Mouse (Mus musculus): Measurements from ENCODE around the gene Alg14.

Gene Alg14

DNA sequence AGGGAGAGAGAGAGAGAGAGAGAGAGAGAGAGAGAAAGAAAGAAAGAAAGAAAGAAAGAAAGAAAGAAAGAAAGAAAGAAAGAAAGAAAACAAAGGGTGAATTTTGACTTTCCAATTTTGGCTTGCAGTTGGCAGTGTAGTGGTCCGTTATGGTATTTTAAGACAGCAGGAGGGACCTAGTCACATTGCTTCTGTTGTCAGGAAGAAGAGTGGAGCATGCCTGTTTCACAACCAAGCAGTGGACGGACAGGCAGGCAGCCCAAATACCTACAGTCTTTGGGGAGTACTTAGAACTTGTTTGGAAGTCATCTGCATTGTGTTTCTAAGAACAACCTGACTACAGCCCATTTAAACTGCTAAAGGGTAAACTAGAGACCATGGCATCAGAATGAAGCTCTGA is 47.1 kb downstream of the Alg14 start:
- DNase-seq (ENCODE audit: low spot score) = no peak

DNA sequence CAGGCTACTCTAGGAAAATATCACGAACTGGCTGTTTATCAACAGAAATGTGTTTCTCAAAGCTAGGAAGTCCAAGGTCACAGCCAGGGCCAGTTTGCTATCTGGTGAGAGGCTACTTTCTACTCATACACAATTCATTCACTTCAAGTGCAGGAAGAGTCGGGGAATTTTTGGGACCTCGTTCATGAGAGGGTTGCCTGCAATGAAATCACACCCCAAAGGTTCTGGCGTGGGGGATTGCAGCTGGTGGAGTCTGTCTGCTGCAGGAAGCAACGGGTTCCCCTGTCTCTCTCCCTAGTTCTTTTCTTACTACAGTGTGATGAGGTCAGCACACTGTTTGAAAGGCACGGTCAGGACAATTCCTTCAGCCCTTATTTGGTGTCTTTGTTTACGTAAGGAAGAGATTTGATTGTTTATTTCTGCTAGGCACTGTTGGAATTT is 48.8 kb downstream of the Alg14 start:
- no peak for DNase-seq (ENCODE audit: low spot score)

GRCm38 (mm10) chr3:121343224-121343623 is 51.7 kb downstream of the Alg14 start:
- no peak for DNase-seq (ENCODE audit: low spot score)

DNA sequence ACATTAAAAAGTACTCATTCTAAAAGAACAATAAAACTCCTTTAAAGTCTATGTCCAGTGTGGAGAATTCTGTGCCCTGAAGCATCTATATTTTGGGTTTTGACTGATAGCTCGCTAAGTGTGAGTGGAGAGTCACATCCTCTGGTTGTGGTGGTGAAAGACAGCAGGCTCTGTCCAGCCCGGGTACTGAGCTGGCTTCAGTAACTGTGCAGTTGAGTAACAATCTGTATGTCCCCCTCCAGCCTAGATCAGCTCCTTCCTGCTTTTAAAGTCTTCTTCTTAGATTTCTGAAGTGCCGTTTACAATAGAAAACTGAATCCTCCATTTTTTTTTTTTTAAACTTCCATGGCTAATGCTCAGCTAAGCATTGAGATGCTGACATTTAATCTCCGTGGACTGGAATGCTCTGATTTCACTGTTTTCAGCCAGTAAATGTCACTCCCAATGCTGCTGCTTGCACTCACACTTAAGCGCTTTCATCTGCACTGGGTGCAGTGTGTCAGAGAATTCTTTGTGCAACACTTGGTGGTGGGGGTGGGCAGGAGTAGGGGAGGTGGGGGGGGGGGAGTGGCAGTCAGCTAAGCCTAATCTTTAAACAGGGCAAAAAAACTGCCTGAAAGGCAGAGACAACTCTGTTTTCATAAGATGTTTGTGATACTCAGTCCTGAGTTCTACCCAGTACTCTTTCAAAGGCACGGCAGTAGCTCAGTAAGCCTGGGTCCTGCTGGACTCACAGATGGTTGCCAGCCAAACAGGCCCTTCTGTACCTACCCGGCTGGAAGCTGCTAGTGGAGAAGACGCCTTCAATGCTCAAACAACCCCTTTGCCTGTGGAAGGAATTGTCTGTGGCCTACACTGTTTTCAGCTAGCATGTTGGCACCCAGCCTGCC is 52.7 kb downstream of the Alg14 start:
- DNase-seq (ENCODE audit: low spot score) = no peak

GRCm38 (mm10) chr3:121344951-121345642 is 53.5 kb downstream of the Alg14 start:
- no peak for DNase-seq (ENCODE audit: low spot score)

- DNase-seq (ENCODE audit: low spot score) = no peak
Observed at GRCm38 (mm10) chr3:121345643-121346000, 54.0 kb downstream of the Alg14 start.

DNA sequence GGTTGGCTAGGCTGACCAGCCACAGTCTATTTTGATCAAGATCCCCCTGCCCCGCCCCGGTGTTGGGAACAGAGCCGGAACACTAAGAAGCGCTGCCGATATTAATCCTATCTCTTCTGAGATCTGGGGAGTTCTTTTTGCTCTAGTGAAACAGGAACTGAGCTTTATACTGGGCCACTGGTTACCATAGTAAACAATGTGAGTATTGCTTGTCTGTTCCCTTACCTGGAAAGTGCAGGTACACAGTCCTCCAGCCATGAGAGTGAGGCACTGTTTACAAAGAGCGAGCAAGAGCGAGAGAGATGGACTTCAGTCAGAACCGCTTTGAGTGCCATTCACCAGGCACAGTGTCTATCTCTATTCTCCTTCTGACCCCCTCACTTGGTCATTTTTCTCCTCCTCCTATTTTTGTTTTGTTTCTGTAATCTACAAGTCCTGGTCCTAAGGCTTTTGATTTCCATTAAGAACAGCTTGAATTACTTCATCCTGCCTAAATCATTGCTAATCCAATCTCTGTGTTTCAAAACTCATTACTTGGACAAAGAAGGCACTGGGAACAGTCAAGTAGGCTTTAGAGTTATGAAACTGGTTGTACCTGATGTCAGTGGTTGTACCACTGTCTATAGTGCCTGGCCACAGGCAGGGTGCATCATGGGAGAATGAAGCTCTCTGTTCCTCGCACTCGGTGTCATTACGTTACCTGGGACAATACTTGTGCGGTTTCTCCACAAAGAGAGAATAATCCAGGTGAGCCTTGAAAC is 55.1 kb downstream of the Alg14 start:
- DNase-seq (ENCODE audit: low spot score) = no peak

DNA sequence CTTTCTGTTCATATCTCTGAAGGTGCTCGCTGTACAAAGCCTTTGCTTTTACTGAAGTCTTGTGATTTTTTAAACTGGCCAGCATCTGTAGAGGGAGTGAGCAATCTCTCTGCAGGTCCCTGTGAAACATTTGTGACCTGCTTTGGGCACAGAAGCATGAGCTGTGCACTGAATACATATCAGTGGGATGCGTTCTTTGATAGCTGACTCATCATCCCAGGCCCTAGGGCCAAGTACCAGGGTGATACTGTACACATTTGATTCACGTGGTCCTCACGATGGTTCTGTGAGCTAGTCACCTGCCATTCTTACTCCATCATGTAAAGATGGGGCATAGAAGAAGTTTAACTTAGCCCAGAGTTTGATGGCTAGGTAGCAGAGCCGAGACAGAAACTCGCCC is 57.2 kb downstream of the Alg14 start:
- no peak for DNase-seq (ENCODE audit: low spot score)

- DNase-seq (ENCODE audit: low spot score) = no peak
Observed at GRCm38 (mm10) chr3:121349334-121350169, 58.0 kb downstream of the Alg14 start.

DNA sequence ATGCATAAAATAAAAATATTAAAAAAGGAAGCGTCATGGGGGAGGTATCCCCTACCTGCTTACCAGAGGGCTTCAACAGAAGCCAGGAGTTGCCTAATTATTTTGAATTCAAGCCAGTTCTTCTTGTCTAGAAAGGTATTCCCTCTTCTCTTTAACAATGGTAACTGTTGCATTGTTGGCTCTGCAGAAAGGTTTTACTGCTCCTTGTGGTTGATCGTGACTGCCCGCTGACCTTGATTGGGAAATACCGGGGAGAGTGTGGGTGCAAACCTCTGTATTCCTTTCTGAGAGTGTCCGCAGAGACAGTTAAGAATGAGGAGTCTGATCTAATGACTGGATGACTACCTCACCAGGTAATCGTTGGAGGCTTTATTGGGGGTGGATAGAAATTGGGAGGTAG is 59.7 kb downstream of the Alg14 start:
- DNase-seq (ENCODE audit: low spot score) = no peak

GRCm38 (mm10) chr3:121354281-121354680 is 62.7 kb downstream of the Alg14 start:
- DNase-seq (ENCODE audit: low spot score) = no peak

GRCm38 (mm10) chr3:121354861-121355470 is 63.4 kb downstream of the Alg14 start:
- no peak for DNase-seq (ENCODE audit: low spot score)

GRCm38 (mm10) chr3:121355569-121355968 is 64.0 kb downstream of the Alg14 start:
- DNase-seq (ENCODE audit: low spot score) = no peak

DNA sequence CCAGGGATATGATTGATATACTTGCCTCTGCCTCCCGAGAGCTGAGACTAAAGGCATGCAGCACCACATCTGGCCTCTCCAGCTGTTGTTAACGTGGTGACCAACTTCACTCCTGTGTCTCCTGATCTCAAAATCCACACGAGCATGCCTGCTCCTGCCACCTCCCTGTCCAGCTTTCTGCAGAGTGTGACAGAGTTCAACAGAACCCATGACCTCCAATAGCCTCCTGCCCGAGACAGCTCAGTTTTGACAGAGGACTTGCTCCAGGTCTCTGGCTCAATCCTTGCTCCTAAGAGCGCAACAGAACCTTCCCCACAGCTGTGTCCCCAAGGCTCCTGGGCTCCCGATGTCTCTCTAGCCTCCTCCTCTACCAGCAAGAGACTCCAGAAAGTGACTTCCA is 64.5 kb downstream of the Alg14 start:
- DNase-seq (ENCODE audit: low spot score) = no peak

DNA sequence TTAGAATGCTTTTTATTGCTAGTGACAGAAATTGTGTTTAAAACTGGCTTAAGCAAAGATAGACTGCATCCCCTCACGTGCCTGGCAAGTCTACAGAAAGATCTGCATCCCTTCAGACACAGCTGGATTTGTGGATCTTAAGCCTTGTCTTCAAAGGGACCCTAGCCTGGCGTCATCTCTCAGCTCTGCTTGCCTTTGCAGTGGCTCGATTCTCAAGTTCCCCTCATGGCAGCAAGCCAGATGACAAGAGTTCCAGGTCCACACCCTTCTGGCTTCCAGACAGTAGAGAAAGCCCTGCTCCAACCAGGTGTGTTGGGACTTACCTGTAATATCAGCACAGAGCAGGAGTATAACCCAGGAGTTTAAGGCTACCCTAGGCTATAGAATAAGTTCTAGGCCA is 65.5 kb downstream of the Alg14 start:
- no peak for DNase-seq (ENCODE audit: low spot score)

DNA sequence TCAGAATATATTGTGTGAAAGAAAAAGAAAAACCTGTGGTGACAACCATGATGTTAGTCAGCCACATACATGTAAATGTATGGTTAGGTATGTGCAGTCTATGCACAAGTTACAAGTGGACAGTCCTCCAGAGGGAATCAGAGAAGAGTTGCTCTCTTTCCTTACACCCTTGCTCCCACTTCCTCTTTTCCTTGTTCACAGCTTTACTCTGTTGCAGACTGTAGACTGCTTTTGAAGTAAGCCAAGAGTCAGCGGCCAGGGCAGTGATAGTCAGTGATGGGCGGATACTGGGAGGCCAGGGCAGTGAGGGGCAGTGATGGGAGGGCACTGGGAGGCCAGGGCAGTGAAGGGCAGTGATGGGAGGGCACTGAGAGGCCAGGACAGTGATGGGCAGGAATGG is 66.7 kb downstream of the Alg14 start:
- no peak for DNase-seq (ENCODE audit: low spot score)

GRCm38 (mm10) chr3:121358850-121359249 is 67.3 kb downstream of the Alg14 start:
- DNase-seq (ENCODE audit: low spot score) = no peak

- DNase-seq (ENCODE audit: low spot score) = no peak
Observed at GRCm38 (mm10) chr3:121359272-121359671, 67.7 kb downstream of the Alg14 start.

GRCm38 (mm10) chr3:121362002-121362401 is 70.4 kb downstream of the Alg14 start:
- DNase-seq (ENCODE audit: low spot score) = no peak

DNA sequence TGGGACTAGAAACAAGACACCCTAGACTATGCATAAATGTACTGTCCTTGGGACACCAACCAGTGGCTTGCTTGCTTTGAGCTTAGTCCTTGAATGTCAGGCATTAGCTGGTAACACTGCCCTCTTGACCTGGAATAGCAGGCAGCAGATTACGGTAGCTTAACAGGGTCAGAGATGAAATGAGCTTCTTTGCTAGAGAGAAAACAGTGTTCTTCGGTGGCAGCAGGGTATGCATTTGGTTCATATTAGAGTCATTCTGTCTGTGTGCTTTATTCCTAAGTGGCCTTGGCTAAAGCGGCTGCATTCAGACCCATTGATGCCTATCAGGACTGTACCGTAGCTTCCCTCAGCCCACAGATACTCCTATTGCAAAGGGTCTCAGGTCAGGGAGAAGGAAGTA is 72.8 kb downstream of the Alg14 start:
- no peak for DNase-seq (ENCODE audit: low spot score)

GRCm38 (mm10) chr3:121365131-121365530 is 73.6 kb downstream of the Alg14 start:
- DNase-seq (ENCODE audit: low spot score) = no peak
